In the genomic region with DNA sequence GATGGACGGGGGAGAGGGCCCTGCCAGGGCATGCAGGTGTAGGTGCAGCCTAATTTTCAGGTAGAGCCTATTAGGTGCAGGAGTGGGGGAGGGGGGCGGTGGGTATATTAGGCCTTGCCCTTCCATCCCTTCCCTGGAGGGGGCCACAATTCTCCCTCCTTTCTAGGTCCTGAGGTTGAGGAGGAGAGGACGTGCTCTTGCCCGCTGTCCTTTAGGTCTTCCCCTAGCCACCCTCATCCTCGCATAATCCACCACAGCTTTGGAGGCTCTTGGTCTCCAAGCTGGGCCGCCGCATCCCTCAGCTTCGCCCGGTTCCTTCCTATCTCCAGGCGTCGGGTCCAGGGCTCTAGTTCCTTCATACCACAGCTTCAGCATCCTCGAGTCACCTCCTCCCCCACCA, we compare ENCODE assay signal across 9 mouse cellular contexts. TPM values are rescaled to one million over a fixed set of nuclear protein-coding genes. Genes with fewer than 3 reads are reported as not detected.
DNase-seq lines count a peak whose midpoint lies in the region; ATAC-seq and TF ChIP-seq lines count a peak whose summit lies in the region.
"Had no signal": no experiment of that assay in that cellular context is flagged by ENCODE, and none has a peak within 500 bp of the region (broad histone marks: within the 10 kb centered on the region; RNA-seq: fewer than 3 reads in every experiment).

No protein-coding gene starts in this region.

- peaks cover 54% of the 10 kb centered on the region for H3K4me1 ChIP-seq in heart, embryonic 10.5 days
- peaks cover 2% of the 10 kb centered on the region; the same call in 1 of the 2 replicates for H3K4me1 ChIP-seq in cortical plate, adult 2 months (ENCODE audit: control insufficient read depth, insufficient read depth, low read length)
- H3K4me1 ChIP-seq in intestine, embryonic 15.5 days (replicated peaks), result peaks cover 35% of the 10 kb centered on the region
- peaks cover 71% of the 10 kb centered on the region for H3K4me1 ChIP-seq in neural tube, embryonic 13.5 days (replicated peaks)

- H3K36me3 ChIP-seq in heart, embryonic 10.5 days, result peaks cover 11% of the 10 kb centered on the region
- peaks cover 21% of the 10 kb centered on the region for H3K36me3 ChIP-seq in C2C12 (ENCODE audit: control insufficient read depth, insufficient read depth)
- H3K36me3 ChIP-seq in intestine, embryonic 15.5 days, result 0 out of 2 replicates have a peak, but pooled peaks cover 3% of the 10 kb centered on the region
- H3K36me3 ChIP-seq in neural tube, embryonic 13.5 days, result peaks cover 6% of the 10 kb centered on the region

- H3ac ChIP-seq in C2C12 (ENCODE audit: control insufficient read depth, insufficient read length, low read depth), result peak overlapping the region; percentile 88

- peak overlapping the region; percentile 88 for H3K27ac ChIP-seq in heart, embryonic 10.5 days
- peak overlapping the region; percentile 69 for H3K27ac ChIP-seq in cortical plate, adult 2 months (ENCODE audit: insufficient read depth, low read length)
- peak overlapping the region; percentile 85 for H3K27ac ChIP-seq in intestine, embryonic 15.5 days
- H3K27ac ChIP-seq in neural tube, embryonic 13.5 days (replicated peaks), result peak overlapping the region; percentile 99

- peak overlapping the region; percentile 94 for H3K4me2 ChIP-seq in intestine, embryonic 15.5 days (replicated peaks)
- H3K4me2 ChIP-seq in neural tube, embryonic 13.5 days, result peak overlapping the region; percentile 69

- ATAC-seq in intestine, embryonic 15.5 days, result no peak
- no peak for ATAC-seq in neural tube, embryonic 13.5 days (ENCODE audit: low read depth)

- H3K79me2 ChIP-seq in C2C12 (ENCODE audit: control insufficient read depth, insufficient read depth), result peaks cover 69% of the 10 kb centered on the region

- H3K9me3 ChIP-seq in heart, embryonic 10.5 days, result no peaks in the 10 kb centered on the region
- no peaks in the 10 kb centered on the region for H3K9me3 ChIP-seq in intestine, embryonic 15.5 days
- H3K9me3 ChIP-seq in neural tube, embryonic 13.5 days, result no peaks in the 10 kb centered on the region

- peak; percentile 77 for DNase-seq in heart, embryonic 10.5 days (ENCODE audit: low spot score)
- DNase-seq in heart, adult 9 months (ENCODE audit: low spot score in 2 of 2), result no peak
- no peak for DNase-seq in urinary bladder, postnatal 14 days (ENCODE audit: low spot score)
- DNase-seq in right cerebral cortex, postnatal 14 days, result no peak

- TF ChIP-seq POLR2A in cortical plate, adult 2 months (IDR thresholded peaks at IDR 0.05; ENCODE audit: extremely low read depth, insufficient read depth, low read length), result no peak

- H3K27me3 ChIP-seq in heart, embryonic 10.5 days (ENCODE audit: insufficient read depth, poor library complexity, severe bottlenecking), result no peaks in the 10 kb centered on the region
- H3K27me3 ChIP-seq in C2C12 (ENCODE audit: control insufficient read depth, insufficient read depth, insufficient read length), result no peaks in the 10 kb centered on the region
- no peaks in the 10 kb centered on the region for H3K27me3 ChIP-seq in intestine, embryonic 15.5 days (replicated peaks)
- no peaks in the 10 kb centered on the region for H3K27me3 ChIP-seq in neural tube, embryonic 13.5 days
- H3K27me3 ChIP-seq: Patski had no signal

- H3K79me3 ChIP-seq in C2C12 (ENCODE audit: low read depth), result peaks cover 36% of the 10 kb centered on the region

- peak overlapping the region; percentile 64 for H3K9ac ChIP-seq in intestine, embryonic 15.5 days
- peak overlapping the region; percentile 94 for H3K9ac ChIP-seq in neural tube, embryonic 13.5 days

- under 1% methylated on average over 12 of the region's 12 CpGs for WGBS in heart, embryonic 10.5 days
- WGBS in intestine, embryonic 15.5 days, result under 1% methylated on average over 12 of the region's 12 CpGs
- WGBS in neural tube, embryonic 13.5 days, result 1% methylated on average over 12 of the region's 12 CpGs

- peak overlapping the region; percentile 81 for H3K4me3 ChIP-seq in heart, embryonic 10.5 days
- peak overlapping the region; percentile 75 for H3K4me3 ChIP-seq in C2C12 (ENCODE audit: insufficient read depth, poor library complexity, severe bottlenecking)
- H3K4me3 ChIP-seq in cortical plate, adult 2 months (ENCODE audit: insufficient read depth, low read length), result peak overlapping the region; percentile 92
- H3K4me3 ChIP-seq in intestine, embryonic 15.5 days (replicated peaks), result peak overlapping the region; percentile 68
- H3K4me3 ChIP-seq in neural tube, embryonic 13.5 days, result peak overlapping the region; percentile 71

- TF ChIP-seq CTCF in C2C12 (IDR thresholded peaks at IDR 0.05; ENCODE audit: control insufficient read depth, insufficient read depth, insufficient read length), result no peak
- TF ChIP-seq CTCF in cortical plate, adult 2 months (IDR thresholded peaks at IDR 0.05; ENCODE audit: extremely low read depth, insufficient read depth, low read length), result no peak

TF ChIP-seq in C2C12, 6 proteins besides CTCF, POLR2A, EP300 and RAD21:
- no peak for TF ChIP-seq FOSL1 (IDR thresholded peaks at IDR 0.05; ENCODE audit: insufficient read depth, low read length, poor library complexity, severe bottlenecking)

RNA-seq across cellular contexts. Expression of gene Map3k12, which starts 0.6 kb away (rescaled TPM):
- 17.9 and 19.7 TPM in 2 replicates for polyA plus RNA-seq in heart, embryonic 10.5 days (2016; fragmentation: Nextera tagmentation; extraction: Ambion mirVana)
- 11.2 TPM for polyA plus RNA-seq in C2C12 (2012; fragmentation: generic; extraction: Trizol)
- polyA plus RNA-seq in cortical plate, adult 2 months (2012; rRNA removed), result 98.9 and 105 TPM in 2 replicates
- polyA plus RNA-seq in intestine, embryonic 15.5 days (2015; fragmentation: Nextera tagmentation; extraction: Ambion mirVana), result 10.8 and 11.0 TPM in 2 replicates
- 45.8 and 50.6 TPM in 2 replicates for polyA plus RNA-seq in neural tube, embryonic 13.5 days (2015; fragmentation: Nextera tagmentation; extraction: Ambion mirVana)

RNA-seq across cellular contexts. Expression of gene Tarbp2, which starts 1.7 kb away (rescaled TPM):
- 127 and 140 TPM in 2 replicates for polyA plus RNA-seq in heart, embryonic 10.5 days (2016; fragmentation: Nextera tagmentation; extraction: Ambion mirVana)
- 127 TPM for polyA plus RNA-seq in C2C12 (2012; fragmentation: generic; extraction: Trizol)
- polyA plus RNA-seq in cortical plate, adult 2 months (2012; rRNA removed), result 62.7 and 74.0 TPM in 2 replicates
- polyA plus RNA-seq in intestine, embryonic 15.5 days (2015; fragmentation: Nextera tagmentation; extraction: Ambion mirVana), result 94.1 and 101 TPM in 2 replicates
- polyA plus RNA-seq in neural tube, embryonic 13.5 days (2015; fragmentation: Nextera tagmentation; extraction: Ambion mirVana), result 82.6 and 88.0 TPM in 2 replicates

RNA-seq across cellular contexts. Expression of gene Npff, which starts 8.4 kb away (rescaled TPM):
- polyA plus RNA-seq in heart, embryonic 10.5 days (2016; fragmentation: Nextera tagmentation; extraction: Ambion mirVana), result 0.88 and 0.99 TPM in 2 replicates
- polyA plus RNA-seq in C2C12 (2012; fragmentation: generic; extraction: Trizol), result 0.94 TPM
- polyA plus RNA-seq in cortical plate, adult 2 months (2012; rRNA removed), result 5.8 and 6.1 TPM in 2 replicates
- polyA plus RNA-seq in intestine, embryonic 15.5 days (2015; fragmentation: Nextera tagmentation; extraction: Ambion mirVana), result 1.3 and 1.6 TPM in 2 replicates
- polyA plus RNA-seq in neural tube, embryonic 13.5 days (2015; fragmentation: Nextera tagmentation; extraction: Ambion mirVana), result 7.3 and 13.3 TPM in 2 replicates

RNA-seq across cellular contexts. Expression of gene Gm10337, which starts 12.8 kb away (rescaled TPM):
- polyA plus RNA-seq in heart, embryonic 10.5 days (2016; fragmentation: Nextera tagmentation; extraction: Ambion mirVana), result not detected in 2 replicates
- not detected for polyA plus RNA-seq in C2C12 (2012; fragmentation: generic; extraction: Trizol)
- not detected in 2 replicates for polyA plus RNA-seq in cortical plate, adult 2 months (2012; rRNA removed)
- polyA plus RNA-seq in intestine, embryonic 15.5 days (2015; fragmentation: Nextera tagmentation; extraction: Ambion mirVana), result 5.4 TPM in 1 of 2 replicates, not detected in the other
- 8.7 and 16.2 TPM in 2 replicates for polyA plus RNA-seq in neural tube, embryonic 13.5 days (2015; fragmentation: Nextera tagmentation; extraction: Ambion mirVana)

RNA-seq across cellular contexts. Expression of gene Pcbp2, which starts 46.0 kb away (rescaled TPM):
- 143 and 183 TPM in 2 replicates for polyA plus RNA-seq in heart, embryonic 10.5 days (2016; fragmentation: Nextera tagmentation; extraction: Ambion mirVana)
- 1,132 TPM for polyA plus RNA-seq in C2C12 (2012; fragmentation: generic; extraction: Trizol)
- 415 and 432 TPM in 2 replicates for polyA plus RNA-seq in cortical plate, adult 2 months (2012; rRNA removed)
- polyA plus RNA-seq in intestine, embryonic 15.5 days (2015; fragmentation: Nextera tagmentation; extraction: Ambion mirVana), result 178 and 182 TPM in 2 replicates
- polyA plus RNA-seq in neural tube, embryonic 13.5 days (2015; fragmentation: Nextera tagmentation; extraction: Ambion mirVana), result 137 and 142 TPM in 2 replicates
